Mouse (Mus musculus): Measurements from ENCODE around the gene Prdm1.

Gene Prdm1

DNA sequence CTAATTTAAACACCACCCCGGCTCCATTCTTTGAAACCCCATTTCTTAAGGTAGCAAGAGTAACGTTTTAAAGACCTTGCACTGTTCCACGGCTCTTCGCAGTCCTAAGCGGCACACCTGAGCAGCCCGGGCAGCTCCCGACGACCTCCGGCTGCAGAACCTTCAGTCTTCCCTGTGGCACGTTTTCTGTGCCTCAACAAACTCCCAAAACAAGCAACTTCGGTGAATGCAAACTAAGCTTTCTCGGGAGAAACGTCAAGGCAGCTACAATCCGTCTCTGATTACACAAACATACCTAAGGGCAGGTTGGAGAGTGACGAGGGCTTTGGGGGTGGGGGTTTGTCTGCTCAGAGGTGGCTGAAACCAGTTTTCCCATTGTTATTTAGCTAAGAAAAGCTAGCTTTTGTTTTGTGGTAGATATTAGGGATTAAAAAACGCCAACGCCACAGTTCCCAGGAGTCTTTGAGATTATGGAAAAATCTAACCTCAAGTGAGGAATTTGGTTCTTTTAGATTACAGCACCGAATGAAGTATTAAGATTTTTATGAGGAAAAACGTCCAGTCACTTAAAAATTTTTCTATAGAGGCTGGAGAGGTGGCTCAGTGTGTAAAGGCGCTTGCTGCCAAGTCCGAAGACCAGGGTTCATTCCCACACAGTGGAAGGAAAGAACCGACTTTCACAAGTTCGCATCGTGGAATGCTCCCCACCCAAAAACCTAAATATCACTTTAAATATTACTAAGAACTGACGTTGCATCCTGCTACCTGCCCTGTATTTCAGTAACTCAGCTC lies at the start of gene Prdm1:
Prdm1 (minus strand) TSS at position 211 of the 792 bp plus-strand sequence.
- no peak for DNase-seq

DNA sequence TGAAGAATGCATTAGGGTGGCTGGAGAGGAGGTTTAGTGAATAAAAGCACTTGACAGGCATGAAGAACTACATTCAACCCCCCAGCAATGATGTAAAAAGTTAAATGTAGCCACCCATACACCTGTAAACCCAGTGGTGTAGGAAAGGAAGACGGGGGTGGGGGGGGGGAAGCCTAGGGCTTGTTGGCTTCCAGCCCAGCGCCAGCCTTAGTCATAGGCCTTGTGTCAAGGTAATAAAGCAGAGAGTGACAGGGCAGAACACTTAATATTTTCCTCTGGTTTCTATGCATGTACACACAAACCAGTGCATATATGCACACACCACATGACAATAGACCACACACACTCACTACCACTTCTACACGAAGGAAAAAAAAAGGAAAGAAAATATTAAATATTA lies 37.7 kb upstream of the Prdm1 start:
- no peak for DNase-seq

DNA sequence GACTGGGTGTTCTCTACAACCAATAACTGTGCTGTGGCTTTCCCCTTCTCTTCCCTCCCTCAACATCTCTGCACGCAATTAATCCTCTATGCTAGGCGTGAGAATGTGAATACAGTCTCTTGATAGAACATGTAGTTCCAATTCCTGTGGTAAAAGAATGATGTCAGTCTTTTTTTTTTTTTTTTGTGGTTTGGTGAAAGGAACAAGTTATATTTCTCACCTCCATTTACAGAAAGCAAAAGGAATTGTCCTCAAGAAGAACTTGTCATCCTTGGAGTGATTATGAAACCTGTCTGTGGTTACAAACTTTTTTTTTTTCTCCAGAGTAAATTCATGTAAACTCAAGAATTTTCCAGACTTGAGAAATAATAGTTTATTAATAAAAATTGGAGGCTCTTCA lies 36.8 kb upstream of the Prdm1 start:
- no peak for DNase-seq

DNA sequence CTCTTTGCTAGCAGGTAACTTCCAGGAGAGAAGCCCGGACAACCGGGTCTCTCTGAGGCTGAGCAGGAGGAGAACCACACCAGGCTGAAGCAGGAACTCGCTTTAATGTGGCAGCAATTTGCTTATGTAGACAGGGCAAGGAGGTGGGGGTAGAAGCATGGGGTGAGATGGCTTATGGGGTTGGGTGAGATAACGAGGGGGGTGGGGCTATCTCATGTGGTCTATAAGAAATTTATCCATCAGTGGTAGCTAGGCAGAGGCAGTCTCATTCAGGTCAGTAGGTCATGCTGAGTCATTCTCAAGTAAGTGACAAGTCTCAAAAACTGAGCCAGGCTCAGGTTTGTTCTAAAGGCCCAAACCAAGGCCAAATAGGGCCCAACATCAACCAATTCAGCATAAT lies 28.5 kb upstream of the Prdm1 start:
- DNase-seq = no peak

DNA sequence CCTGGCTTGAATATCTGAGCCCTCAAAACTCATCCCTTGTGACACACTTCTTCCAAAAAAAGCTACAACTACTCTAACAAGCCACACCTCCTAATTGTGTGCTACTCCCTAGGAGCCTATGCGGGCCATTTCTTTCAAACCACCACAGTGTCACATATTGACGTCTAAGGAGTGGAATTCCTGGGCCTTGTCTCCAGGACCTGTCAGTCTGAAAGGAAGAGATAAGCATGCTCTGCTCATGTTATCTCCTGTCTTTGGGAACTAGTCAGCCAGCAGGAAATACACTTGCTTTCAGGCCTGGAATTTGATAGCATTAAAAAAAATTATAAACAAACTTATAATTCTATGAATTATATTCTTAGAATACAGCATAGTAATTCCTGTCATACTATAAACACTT lies 27.0 kb upstream of the Prdm1 start:
- no peak for DNase-seq

DNA sequence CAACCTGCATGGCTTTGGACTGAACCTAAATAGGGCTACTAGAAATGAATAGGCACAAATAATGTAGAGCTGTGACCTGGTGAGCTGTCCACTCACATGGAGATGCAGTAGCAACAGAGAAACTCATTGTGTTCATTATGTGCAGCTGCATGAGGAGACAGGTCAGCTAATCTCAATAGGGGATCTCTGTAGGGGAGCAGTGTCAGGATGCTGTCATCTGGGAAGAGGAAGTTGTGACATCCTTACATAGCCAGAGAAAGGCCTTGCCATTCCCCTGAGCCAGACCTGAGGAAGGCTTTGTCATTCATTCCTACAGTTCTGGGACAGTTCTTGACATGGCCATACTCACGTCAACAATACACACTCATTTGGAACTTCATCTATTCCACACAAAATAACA lies 25.3 kb upstream of the Prdm1 start:
- DNase-seq = no peak

DNA sequence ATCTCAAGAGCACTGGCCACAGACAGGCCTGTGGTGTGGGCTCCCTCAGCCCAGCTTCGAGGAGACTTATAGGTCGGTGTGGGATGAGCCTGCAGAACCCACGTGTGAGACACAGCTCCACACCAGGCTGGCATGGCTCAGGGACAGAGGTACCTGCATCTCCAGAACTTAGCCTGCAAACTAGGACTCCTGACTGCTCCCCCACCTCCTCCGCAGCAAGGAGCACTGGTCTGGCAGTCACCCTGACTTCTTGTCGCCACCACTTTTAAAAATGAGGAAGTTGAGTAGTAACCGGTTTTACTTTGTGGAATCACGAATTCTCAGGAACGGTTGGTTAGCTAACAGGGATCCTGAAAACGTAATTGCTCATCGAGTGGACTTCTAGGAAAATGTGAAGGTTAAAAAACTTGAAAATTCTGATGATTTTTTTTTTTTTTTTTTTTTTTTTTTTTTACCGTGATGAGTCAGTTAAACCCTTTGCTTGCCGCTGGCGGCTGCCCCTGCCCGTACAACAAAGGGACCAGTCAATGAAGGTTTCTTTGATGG lies 10.8 kb upstream of the Prdm1 start:
- DNase-seq = no peak

DNA sequence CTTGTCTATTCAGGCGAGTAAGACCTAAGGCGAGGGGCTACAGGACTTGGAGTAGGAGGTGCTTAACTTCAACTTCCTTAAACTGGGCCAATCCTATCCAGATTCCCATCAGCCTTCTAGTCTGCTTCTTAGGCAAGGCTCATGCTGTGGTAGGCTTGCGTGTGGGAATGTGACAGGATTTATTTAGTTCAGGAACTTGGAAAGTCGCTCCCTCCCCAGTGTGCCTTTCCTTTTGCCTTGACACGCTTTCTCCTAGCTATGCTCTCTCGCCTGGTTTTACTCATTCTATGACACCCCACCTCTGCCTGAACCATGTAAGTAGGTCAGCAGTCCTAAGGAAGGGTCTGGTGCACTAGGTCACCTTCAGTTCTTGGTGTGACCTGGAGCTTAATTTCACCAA lies 9.8 kb upstream of the Prdm1 start:
- no peak for DNase-seq

DNA sequence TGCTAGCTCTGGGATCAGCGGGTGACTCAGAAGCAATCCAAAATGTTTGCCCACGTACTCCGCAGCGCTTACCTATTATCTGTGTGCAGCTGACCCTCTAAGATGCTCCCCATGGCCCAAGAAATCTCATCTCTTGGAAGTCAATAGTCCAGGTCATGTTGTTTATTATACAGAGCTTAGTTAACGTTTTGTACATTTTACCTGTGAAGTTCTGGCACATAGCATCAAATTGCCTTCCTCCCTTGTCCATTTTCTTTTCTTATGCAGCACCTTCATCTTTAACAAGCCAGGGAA lies 1.7 kb upstream of the Prdm1 start:
- DNase-seq = no peak

DNA sequence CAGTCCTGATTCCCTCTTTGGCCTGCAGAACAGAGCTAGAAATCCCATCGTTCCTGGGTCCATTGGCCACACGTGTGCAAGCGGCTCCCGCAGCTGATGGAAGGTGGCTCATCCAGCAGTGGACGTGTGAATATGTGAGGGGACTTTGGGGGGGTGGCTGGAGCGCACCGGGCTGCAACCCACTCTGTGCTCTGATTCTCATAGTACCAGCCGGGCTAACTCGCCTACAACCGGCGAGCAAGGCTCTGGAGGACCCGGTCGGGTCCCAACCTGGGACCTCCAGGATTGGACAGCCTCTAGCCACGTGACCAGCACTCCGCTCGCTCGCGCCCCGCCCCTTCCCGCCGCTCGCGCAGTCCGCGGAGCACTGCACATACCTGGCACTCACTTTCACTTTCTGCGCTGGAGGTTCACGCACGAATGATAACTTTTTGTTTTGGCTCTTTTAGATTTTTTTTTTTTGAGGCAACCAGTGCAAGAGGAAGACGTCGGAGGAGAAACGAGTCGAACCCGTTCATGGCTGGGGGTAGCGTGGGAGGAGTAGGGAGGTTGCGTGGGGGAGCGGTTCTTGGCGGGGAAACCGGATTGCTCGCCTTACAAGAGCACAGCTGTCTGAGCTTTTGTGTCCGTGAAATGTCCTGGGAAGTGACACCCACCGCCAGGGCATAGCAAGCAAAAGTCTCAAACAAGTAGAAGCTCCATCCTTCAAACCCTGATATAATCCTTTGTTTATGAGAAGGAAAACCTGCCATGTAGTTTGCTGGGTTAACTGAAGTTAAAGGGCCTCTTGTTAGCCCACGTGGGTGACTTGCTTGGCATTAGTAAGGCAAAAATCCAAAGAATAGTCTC lies 1.1 kb upstream of the Prdm1 start:
- peak; percentile 27 for DNase-seq

DNA sequence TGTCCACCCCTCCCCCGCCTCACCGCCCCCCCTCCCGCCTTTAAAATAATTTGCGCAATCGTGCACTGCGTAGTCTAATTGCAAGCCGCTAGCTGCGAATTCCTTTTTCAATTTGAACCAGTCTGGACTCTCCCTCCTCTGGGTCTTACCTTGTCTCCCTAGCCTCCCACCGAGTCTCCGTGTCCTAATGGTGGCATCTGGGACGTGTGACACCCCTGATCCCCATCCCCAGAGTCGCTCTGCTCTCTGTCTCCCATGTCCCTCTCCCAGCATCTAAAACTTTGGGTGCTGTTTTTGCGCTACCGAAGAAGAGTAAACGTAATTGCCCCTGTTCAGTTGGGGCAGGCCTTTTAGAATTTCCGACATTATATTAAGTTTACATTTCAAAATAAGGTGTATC lies 650 bp downstream of the Prdm1 start:
- no peak for DNase-seq

DNA sequence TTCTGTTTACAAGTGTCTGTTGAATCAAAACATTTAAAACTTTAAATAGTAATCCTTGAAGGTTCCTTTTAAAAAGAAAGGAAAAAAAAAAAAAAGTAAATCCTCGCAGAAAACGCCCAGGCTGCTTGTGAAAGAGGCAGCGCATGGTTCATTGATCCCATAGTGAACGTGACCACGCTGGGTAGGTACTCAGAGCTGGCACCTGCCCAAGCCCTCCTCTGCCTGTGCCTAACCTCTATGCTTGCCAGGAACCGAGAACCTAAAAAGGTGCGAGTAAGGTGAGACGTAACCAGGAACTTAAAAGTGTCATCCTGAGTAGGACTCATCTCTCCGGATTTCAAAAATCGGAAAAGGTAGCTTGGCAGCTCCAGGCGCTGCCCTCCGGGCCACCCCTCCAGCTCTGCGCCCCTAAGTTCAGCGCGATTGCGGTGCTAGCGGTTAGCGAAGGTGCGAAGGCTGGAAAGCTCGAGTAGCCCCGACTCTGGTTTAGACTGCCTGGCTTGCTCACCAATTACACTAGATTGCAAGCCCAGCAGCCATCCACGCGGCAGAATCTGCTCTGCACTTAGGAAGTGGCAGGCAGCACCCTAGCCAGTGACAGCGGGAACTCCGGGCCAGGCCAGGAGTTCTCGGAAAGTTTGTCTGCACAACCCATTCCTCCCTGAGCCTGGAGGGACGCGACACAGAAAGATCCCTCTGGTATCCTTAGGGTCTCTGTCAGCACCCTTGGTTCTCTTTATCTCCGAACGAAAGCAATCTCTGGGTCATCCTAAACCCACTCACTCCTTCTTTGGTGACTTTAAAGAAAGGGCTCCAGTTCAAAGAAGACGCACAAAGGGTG lies 1.3 kb downstream of the Prdm1 start:
- no peak for DNase-seq

DNA sequence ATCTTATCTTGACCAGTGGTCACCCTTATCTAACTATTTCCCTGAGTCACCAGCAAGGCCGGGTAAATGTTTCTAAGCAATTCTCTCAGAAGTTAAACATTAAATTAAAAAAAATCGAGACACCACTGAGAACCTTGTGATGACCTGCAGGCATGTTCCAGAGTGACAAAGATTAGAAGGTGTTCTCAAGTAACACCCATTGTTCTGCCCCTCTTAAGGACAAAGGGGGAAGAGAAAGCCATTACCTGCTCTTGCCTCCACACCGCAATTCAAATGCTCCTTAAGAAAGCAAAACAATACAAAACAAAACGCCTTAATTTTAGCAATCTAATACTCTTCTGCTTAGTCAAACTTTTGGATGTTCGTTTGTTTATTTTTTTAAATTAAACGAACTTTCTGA lies 8.1 kb downstream of the Prdm1 start:
- no peak for DNase-seq

DNA sequence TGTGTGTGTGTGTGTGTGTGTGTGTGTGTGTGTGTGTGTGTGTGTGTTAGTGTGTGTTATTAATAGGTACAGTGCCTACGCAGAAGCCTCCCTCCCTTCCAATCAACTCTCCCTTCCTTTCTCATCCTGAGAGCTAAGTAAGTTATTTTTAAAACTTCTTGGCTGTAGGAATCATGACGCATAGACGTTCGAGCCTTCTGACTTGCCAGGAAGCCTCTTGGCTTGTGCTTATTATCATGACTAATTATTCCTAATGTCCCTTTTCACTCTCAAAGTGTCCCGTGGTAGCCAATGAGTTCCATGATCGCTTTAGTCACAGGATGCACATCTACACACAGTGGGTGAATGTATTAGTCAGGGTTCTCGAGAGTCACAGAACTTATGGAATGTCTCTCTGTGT lies 9.7 kb downstream of the Prdm1 start:
- DNase-seq = no peak

DNA sequence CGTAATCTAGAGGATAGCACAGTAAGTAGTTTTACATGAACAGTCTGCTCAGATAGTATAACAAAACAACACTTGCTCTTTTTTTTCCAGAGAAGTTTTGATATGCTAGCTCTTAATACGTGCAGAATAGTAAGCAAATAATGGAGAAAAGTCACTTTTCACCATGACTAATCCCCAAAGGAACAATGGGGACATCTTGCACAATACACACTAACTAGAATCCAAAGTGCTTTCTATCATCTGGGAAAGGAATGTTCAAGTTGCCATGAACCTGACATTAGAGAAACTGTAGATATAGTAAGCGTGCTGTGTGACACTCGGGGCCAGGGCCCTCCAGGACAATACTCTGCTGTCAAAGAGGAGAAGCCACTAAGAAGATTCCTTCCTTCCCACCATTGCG lies 15.2 kb downstream of the Prdm1 start:
- DNase-seq = no peak

DNA sequence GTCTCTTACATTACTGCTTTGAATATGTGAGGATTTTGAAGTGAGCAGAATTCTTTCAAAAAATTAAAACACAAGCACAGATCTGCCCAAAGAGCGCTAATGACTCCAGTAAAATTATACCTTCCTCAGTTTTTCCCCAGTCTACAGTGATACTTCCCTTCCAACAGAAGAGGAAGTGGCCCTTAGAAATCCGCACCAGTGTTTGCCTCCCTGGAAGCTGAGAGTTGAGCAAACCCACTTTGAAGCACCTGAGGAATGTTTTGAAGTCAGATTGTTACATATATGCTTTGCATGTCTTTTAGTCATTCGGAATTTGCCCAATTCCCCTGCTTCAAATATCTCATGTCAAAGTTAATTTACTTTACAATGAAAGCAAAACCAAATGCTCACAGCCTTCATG lies 17.3 kb downstream of the Prdm1 start:
- DNase-seq = no peak

DNA sequence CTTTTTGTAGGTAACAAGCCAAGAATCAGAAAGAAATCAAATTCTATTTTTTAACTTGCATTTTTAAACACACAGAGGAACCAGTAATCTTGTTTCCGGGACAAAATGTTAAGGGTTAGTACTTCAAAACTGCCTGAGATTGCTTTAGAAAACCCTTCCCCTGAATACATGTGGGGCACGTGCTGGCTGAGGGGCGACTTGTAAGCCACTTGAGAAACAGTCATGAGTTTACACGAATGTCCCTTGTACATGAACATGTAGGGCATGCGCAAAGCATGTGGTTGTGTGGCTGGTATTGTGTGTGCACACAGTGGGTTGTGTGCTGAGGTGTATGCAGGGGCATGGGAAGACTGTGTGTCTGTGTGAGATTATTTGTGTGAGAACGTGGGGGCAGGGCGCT lies 19.7 kb downstream of the Prdm1 start:
- no peak for DNase-seq

DNA sequence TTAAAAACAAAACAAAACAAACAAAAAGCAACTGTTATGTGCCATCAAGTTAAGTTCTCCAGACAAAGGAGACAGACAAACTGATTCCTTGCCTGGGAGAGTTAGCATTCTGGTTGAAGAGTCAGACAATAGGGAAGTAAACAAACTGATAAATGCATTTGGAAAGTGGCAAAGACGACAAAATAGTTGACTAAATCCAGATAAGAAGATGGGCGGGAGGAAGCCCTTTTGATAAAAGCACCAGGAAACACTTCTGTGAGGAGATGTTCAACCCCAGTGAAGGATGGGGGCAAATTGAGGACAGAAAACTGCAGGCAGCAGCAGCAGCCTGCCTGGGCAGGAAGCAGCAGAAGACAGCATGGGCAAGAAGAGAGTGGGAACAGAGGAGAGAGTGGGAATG lies 20.3 kb downstream of the Prdm1 start:
- DNase-seq = no peak

DNA sequence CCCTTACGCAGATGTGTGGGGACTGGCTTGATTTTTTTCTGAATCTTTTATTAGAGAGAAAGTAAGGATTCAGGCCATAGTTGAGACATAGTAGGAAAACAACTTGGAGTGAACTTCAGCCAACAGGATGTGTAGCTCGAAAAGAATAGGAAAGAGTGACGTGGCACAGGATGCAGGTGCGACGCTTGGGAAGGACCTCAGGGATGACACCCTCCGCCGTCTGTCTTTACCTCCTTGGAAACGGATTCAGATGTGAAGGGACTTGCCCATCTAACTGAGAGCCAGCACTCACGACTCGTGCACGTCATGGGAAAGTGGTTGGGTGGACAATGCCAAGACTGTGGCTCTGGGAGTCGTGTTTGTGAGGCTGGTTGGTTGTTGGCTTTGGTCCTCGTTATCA lies 25.4 kb downstream of the Prdm1 start:
- no peak for DNase-seq

DNA sequence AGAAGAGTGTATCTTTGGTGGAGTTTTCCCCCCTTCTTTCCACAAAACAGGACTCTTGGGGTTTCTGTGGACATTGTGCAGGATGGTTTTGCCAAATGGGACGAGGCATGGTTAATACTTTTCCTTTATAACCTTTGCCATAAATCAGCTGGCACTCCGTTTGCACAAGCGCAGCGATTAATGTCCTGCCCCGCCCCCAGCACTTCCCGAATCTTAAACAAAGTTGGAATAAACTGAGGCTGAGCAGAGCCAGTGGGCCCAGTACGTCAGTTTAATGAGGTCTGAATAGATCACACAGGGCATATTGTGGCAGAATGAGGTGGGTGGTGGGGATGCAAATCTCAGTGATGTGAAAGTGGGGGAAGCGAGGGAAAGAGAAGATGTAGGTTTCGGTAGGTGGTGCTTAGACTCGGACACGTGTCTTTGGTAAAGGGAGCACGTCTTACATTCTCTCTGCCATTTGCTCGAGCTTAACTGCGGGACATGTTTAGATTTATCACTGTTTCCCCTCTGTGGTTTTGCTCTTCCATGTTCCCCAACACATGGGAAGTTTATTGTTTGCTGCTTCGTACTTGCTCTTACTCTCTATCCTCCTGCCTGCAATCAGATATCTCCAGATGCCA lies 28.3 kb downstream of the Prdm1 start:
- DNase-seq = no peak

DNA sequence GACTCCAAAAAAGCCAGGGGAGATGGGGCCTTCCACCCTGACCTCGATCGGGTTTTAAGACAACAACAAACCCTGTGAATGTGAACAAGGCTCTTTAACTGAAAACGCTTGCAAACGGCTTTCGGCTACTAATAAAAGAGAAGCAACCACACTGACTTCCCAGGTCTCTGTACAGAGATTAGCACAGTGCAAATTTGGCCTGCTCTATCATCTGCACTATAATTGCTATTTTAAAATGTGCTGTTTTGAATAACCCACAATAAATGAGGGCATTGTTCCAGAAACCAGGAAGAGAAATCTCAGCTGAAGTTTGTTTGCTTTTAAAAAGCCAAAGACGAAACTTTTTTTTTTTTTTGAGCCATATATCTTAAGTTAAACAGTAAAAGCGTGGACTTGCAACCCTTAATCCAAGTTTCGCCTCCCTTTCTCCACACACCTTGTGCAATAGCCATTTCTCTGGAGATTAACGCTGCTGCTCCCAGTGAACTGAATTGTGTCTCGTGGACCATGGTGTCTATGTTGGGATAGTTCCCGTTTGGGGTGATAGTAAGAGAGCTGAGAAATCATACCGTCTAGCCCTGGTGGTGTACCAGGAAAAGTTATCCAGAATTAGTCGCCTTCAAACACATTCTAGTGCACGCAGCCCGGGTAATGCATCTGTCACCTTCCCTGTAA lies 34.3 kb downstream of the Prdm1 start:
- no peak for DNase-seq

DNA sequence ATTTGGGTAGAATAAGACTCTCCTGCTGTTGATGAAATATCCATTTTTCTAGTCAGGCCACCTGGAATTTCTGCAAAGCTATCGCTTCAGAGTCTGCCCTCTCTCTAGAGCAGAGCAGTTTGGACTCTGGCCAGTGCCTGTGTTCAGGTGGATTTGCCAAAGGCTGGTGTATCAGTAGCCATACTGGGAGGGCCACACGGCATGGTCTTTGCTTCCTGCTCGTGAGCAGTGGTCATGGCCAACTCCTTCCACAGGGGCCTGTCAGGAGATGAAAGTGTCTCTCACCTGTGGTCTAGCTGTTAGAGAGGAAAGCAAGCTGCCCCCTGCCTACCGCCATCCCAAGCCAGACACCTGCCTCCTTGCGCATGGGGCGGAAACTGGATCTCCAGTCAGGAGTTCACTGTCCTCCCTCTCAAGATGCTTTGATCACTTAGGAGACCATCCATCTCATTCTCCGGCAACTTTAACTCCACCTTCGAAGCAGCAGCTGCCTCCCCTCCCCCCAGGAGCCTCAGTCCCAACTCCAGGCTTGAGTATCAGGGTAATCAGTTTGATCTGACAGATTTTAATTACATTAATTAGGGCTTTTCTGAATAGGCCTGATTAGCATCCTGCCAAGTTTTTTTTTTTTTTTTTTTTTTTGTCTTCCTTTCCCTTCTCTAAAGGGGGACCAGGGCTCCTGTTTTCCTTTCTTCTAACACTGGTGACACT lies 35.3 kb downstream of the Prdm1 start:
- DNase-seq = peak; percentile 7

All from cerebellum, adult 9-11 months (tissue).